Mouse (Mus musculus): ENCODE measurements around the gene D17Wsu92e. TPM values are rescaled to one million over a fixed set of nuclear protein-coding genes. Genes with fewer than 3 reads are reported as not detected.
"Not testable (repeated sequence)": the region's sequence is repeated elsewhere in the genome, so short reads cannot be mapped to it uniquely, and the experiment has no call there.

Gene D17Wsu92e
- total RNA-seq (2021) = 142 and 151 TPM in 2 replicates
- long read RNA-seq, experiment 1, transcript D17Wsu92e-202 (5 exons, 3,573 nt) = minor isoform, 24 of 171 reads
- long read RNA-seq, experiment 1, transcript D17Wsu92e-206 (4 exons, 1,348 nt) = minor isoform, 7 of 171 reads
- long read RNA-seq, experiment 1, transcript D17Wsu92e-203 (5 exons, 3,892 nt) = major isoform, 59 of 171 reads
- long read RNA-seq, experiment 1, partial matches to known transcripts = 3 of 171 reads
- long read RNA-seq, experiment 1, other reads (novel, unspliced or antisense) = 78 of 171 reads
- long read RNA-seq, experiment 2, transcript D17Wsu92e-206 (4 exons, 1,348 nt) = minor isoform, 10 of 134 reads
- long read RNA-seq, experiment 2, transcript D17Wsu92e-202 (5 exons, 3,573 nt) = minor isoform, 28 of 134 reads
- long read RNA-seq, experiment 2, transcript D17Wsu92e-203 (5 exons, 3,892 nt) = major isoform, 32 of 134 reads
- long read RNA-seq, experiment 2, partial matches to known transcripts = 58 of 134 reads
- long read RNA-seq, experiment 2, other reads (novel, unspliced or antisense) = 6 of 134 reads

- DNase-seq = peak; percentile 99
These were observed at the start of gene D17Wsu92e for GRCm38 (mm10) chr17:27820568-27821406. TSS of gene D17Wsu92e (minus strand) at chr17:27820648.

GRCm38 (mm10) chr17:27866737-27867136 lies 46.3 kb upstream of the D17Wsu92e start:
- DNase-seq = no peak

- DNase-seq = no peak
These were observed 45.0 kb upstream of the D17Wsu92e start for GRCm38 (mm10) chr17:27865461-27865860.

GRCm38 (mm10) chr17:27859131-27859530 lies 38.7 kb upstream of the D17Wsu92e start:
- DNase-seq = no peak

- no peak for DNase-seq
These were observed 37.4 kb upstream of the D17Wsu92e start for GRCm38 (mm10) chr17:27857649-27858475.

- DNase-seq = peak; percentile 81
These were observed 36.6 kb upstream of the D17Wsu92e start for GRCm38 (mm10) chr17:27856798-27857648.

GRCm38 (mm10) chr17:27856265-27856797 lies 35.9 kb upstream of the D17Wsu92e start, which contains the start of gene Uhrf1bp1:
TSS of gene Uhrf1bp1 (plus strand) at chr17:27856441.
- peak; percentile 93 for DNase-seq

GRCm38 (mm10) chr17:27851076-27851475 lies 30.6 kb upstream of the D17Wsu92e start:
- peak; percentile 70 for DNase-seq

GRCm38 (mm10) chr17:27848351-27848750 lies 27.9 kb upstream of the D17Wsu92e start:
- no peak for DNase-seq

- DNase-seq = peak; percentile 98
These were observed 19.2 kb upstream of the D17Wsu92e start for GRCm38 (mm10) chr17:27839469-27840252.

- not testable (repeated sequence) for DNase-seq
These were observed 17.4 kb upstream of the D17Wsu92e start, which contains the start of gene Snrpc for GRCm38 (mm10) chr17:27837850-27838249. TSS of gene Snrpc (plus strand) at chr17:27838150.

- DNase-seq = no peak
These were observed 10.0 kb upstream of the D17Wsu92e start for GRCm38 (mm10) chr17:27830411-27830810.

GRCm38 (mm10) chr17:27827511-27827910 lies 7.1 kb upstream of the D17Wsu92e start:
- no peak for DNase-seq

GRCm38 (mm10) chr17:27826908-27827383 lies 6.5 kb upstream of the D17Wsu92e start:
- peak; percentile 74 for DNase-seq

- peak; percentile 92 for DNase-seq
These were observed 5.8 kb upstream of the D17Wsu92e start for GRCm38 (mm10) chr17:27825984-27826905.

- DNase-seq = no peak
These were observed 5.1 kb upstream of the D17Wsu92e start for GRCm38 (mm10) chr17:27825539-27825938.

GRCm38 (mm10) chr17:27824941-27825340 lies 4.5 kb upstream of the D17Wsu92e start:
- no peak for DNase-seq
